Mouse (Mus musculus): Measurements from ENCODE around the gene Nav2.

DNA sequence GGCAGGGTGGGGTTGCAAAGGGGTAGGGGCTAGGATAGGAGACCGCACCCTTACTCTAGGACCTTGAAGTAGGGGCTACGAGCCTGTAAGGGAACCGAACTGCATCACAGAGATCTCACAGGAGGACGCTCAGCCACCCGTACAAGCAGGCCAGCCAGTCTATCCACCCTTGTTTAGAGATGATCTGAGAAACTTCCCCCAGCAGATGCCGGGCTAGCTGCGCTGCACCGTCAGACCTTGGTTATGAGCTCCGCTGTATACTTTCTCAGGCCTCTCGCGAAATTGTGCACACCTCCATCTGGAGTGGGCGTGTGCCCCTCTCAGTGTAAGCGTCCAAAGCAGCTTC, 50.8 kb downstream of the Nav2 start:
- no peak for TF ChIP-seq POLR2A (IDR thresholded peaks at IDR 0.05; ENCODE audit: control insufficient read depth, extremely low read depth, insufficient read depth, low read length, poor library complexity)
- TF ChIP-seq CTCF (IDR thresholded peaks at IDR 0.05; ENCODE audit: borderline replicate concordance, control insufficient read depth, extremely low read depth, insufficient read depth, low read length, poor library complexity), result no peak
